Comparison of ENCODE assay signal across 8 mouse cellular contexts in genomic region chr8:74853488-74853887, GRCm38 (mm10). TPM values are rescaled to one million over a fixed set of nuclear protein-coding genes. Genes with fewer than 3 reads are reported as not detected.
DNase-seq lines count a peak whose midpoint lies in the region; ATAC-seq and TF ChIP-seq lines count a peak whose summit lies in the region.

No protein-coding gene starts in this region.

- no peak overlapping the region for H3K9ac ChIP-seq in hindbrain, embryonic 12.5 days
- no peak overlapping the region for H3K9ac ChIP-seq in limb, embryonic 14.5 days (ENCODE audit: low read depth, low read length, severe bottlenecking)

- no peaks in the 10 kb centered on the region for H3K27me3 ChIP-seq in hindbrain, embryonic 12.5 days
- H3K27me3 ChIP-seq in limb, embryonic 14.5 days (ENCODE audit: control insufficient read depth, insufficient read depth, low read length), result no peaks in the 10 kb centered on the region

- TF ChIP-seq POLR2A in limb, embryonic 14.5 days (IDR thresholded peaks at IDR 0.05; ENCODE audit: borderline replicate concordance, extremely low read depth, insufficient read depth, insufficient read length), result no peak

- intact Hi-C loops in gastrocnemius, adult 2 months (cut with DNase I), result no loop called here
- intact Hi-C loops in gastrocnemius, postnatal 36 days (cut with DNase I), result no loop called here

- no peak overlapping the region for H3K4me2 ChIP-seq in hindbrain, embryonic 12.5 days (replicated peaks)
- H3K4me2 ChIP-seq in limb, embryonic 14.5 days (replicated peaks; ENCODE audit: low read depth, low read length, severe bottlenecking), result no peak overlapping the region

- no peak for DNase-seq in gastrocnemius, adult 2 months
- no peak for DNase-seq in gastrocnemius, postnatal 36 days
- DNase-seq in 416B (ENCODE audit: low read depth), result peak; percentile 11
- peak; percentile 26 for DNase-seq in cerebellum, adult 8-10 months
- DNase-seq in limb, embryonic 14.5 days (ENCODE audit: low spot score), result peak; percentile 30
- peak; percentile 58 for DNase-seq in telencephalon, adult 2 months (ENCODE audit: low read depth, low spot score)

- TF ChIP-seq CTCF in gastrocnemius, adult 2 months (IDR thresholded peaks at IDR 0.05), result peak; percentile 50

- WGBS in hindbrain, embryonic 12.5 days, result 24% methylated on average over 5 of the region's 5 CpGs
- 36% methylated on average over 5 of the region's 5 CpGs for WGBS in limb, embryonic 14.5 days

- H3K4me3 ChIP-seq in gastrocnemius, adult 2 months, result no peak overlapping the region
- H3K4me3 ChIP-seq in hindbrain, embryonic 12.5 days, result no peak overlapping the region
- no peak overlapping the region for H3K4me3 ChIP-seq in limb, embryonic 14.5 days (replicated peaks; ENCODE audit: low read length)

- no peaks in the 10 kb centered on the region for H3K9me3 ChIP-seq in hindbrain, embryonic 12.5 days (replicated peaks)
- H3K9me3 ChIP-seq in limb, embryonic 14.5 days (ENCODE audit: control insufficient read depth, low read length), result no peaks in the 10 kb centered on the region

- peak; percentile 55 for ATAC-seq in hindbrain, embryonic 12.5 days (ENCODE audit: low FRiP score)
- ATAC-seq in limb, embryonic 14.5 days (ENCODE audit: low FRiP score, low read depth), result no peak
- ATAC-seq in erythroblast, adult 5-6 weeks (replicated peaks; ENCODE audit: low FRiP score, poor library complexity, severe bottlenecking), result no peak

- H3K4me1 ChIP-seq in hindbrain, embryonic 12.5 days, result no peaks in the 10 kb centered on the region
- no peaks in the 10 kb centered on the region for H3K4me1 ChIP-seq in limb, embryonic 14.5 days (ENCODE audit: control insufficient read depth, insufficient read depth, low read length)

- H3K36me3 ChIP-seq in hindbrain, embryonic 12.5 days, result no peaks in the 10 kb centered on the region
- no peaks in the 10 kb centered on the region for H3K36me3 ChIP-seq in limb, embryonic 14.5 days (ENCODE audit: control insufficient read depth, insufficient read depth, low read length)

- no peak overlapping the region for H3K27ac ChIP-seq in gastrocnemius, adult 2 months
- H3K27ac ChIP-seq in hindbrain, embryonic 12.5 days, result no peak overlapping the region
- no peak overlapping the region for H3K27ac ChIP-seq in limb, embryonic 14.5 days (replicated peaks; ENCODE audit: low read depth, low read length)

RNA-seq across cellular contexts. Expression of gene Isx, which starts 19.5 kb away (rescaled TPM):
- not detected for total RNA-seq in gastrocnemius, adult 2 months (2021)
- total RNA-seq in gastrocnemius, postnatal 36 days (2021), result not detected
- not detected in 2 replicates for polyA plus RNA-seq in hindbrain, embryonic 12.5 days (2016; fragmentation: Nextera tagmentation; extraction: Ambion mirVana)
- polyA plus RNA-seq in limb, embryonic 14.5 days (2012; rRNA removed), result 0.18 and 0.27 TPM in 2 replicates
- 0.14 TPM in 1 of 2 replicates, not detected in the other for polyA plus RNA-seq in limb, embryonic 14.5 days (2014; fragmentation: Nextera tagmentation; extraction: Ambion mirVana)
- total RNA-seq in erythroblast, adult 5-6 weeks (2015; ENCODE audit: low replicate concordance), result not detected in 2 replicates
- total RNA-seq in erythroblast, adult 5-6 weeks (2017; ENCODE audit: low replicate concordance), result not detected in 2 replicates

Comparison
In these comparisons a context has a peak if more than half of its experiments do, and no peak if none do; other contexts are left out.
1. DNase-seq: peak in 416B (single experiment), cerebellum, adult 8-10 months (single experiment), limb, embryonic 14.5 days (single experiment) and telencephalon, adult 2 months (single experiment); none in gastrocnemius, adult 2 months (single experiment) and gastrocnemius, postnatal 36 days (0 of 2).